Mouse (Mus musculus) heart, embryonic 11.5 days (tissue): ENCODE results near the gene Hnf1a. TPM values are rescaled to one million over a fixed set of nuclear protein-coding genes. Genes with fewer than 3 reads are reported as not detected.
"Not testable (repeated sequence)": the region's sequence is repeated elsewhere in the genome, so short reads cannot be mapped to it uniquely, and the experiment has no call there.

Experiments used
- ATAC-seq: fragments of 200-750 bp; cut with Nextera tagmentation; replicated peaks from 2 replicates; pipeline ENCODE4 v1.8.0; 2017; ENCODE audit warnings: moderate library complexity; ENCODE audit not compliant: insufficient number of reproducible peaks, low FRiP score, low TSS enrichment
- H3K27ac ChIP-seq: fragments of 300-500 bp; sonication (generic); 2 replicates; pipeline ENCODE4 v1.5.1; 2014; ENCODE audit warnings: mild to moderate bottlenecking, low read depth, low read length
- H3K27me3 ChIP-seq: fragments of 300-500 bp; sonication (generic); 2 replicates; pipeline ENCODE4 v1.6.1; 2014; ENCODE audit warnings: mild to moderate bottlenecking, low read length, mixed read lengths; ENCODE audit not compliant: control insufficient read depth, insufficient read depth
- H3K36me3 ChIP-seq: fragments of 300-500 bp; sonication (generic); 2 replicates; pipeline ENCODE4 v1.6.1; 2014; ENCODE audit warnings: mild to moderate bottlenecking, low read length, moderate library complexity, mixed read lengths; ENCODE audit not compliant: control insufficient read depth, insufficient read depth
- H3K4me1 ChIP-seq: fragments of 300-500 bp; sonication (generic); 2 replicates; pipeline ENCODE4 v1.6.1; 2014; ENCODE audit warnings: low read length; ENCODE audit not compliant: control insufficient read depth, insufficient read depth
- H3K4me2 ChIP-seq: fragments of 300-500 bp; sonication (generic); 2 replicates; pipeline ENCODE4 v1.6.1; 2014; ENCODE audit warnings: mild to moderate bottlenecking, moderate library complexity
- H3K4me3 ChIP-seq: fragments of 300-500 bp; sonication (generic); 2 replicates; pipeline ENCODE4 v1.5.1; 2014; ENCODE audit warnings: low read depth, low read length
- H3K9ac ChIP-seq: fragments of 300-500 bp; sonication (generic); 2 replicates; pipeline ENCODE4 v1.6.1; 2014; ENCODE audit warnings: mild to moderate bottlenecking, low read depth, low read length, moderate library complexity
- H3K9me3 ChIP-seq: fragments of 300-500 bp; sonication (generic); replicated peaks from 2 replicates; pipeline ENCODE4 v1.6.1; 2016; ENCODE audit warnings: low read length; ENCODE audit not compliant: control insufficient read depth
- whole genome bisulfite sequencing: fragments of 180-500 bp; shearing (Covaris S2); extraction: QIAGEN DNeasy Blood & Tissue Kit; methylation state at CpG from one replicate; pipeline ENCODE4 v1.1.7; 2014; ENCODE audit not compliant: insufficient replicate concordance; 5-methylcytosine and 5-hydroxymethylcytosine counted together
- polyA plus RNA-seq: library from polyadenylated mRNA; unstranded; fragments of >200 nt; fragmentation: Nextera tagmentation; extraction: Ambion mirVana; gene quantifications from 2 replicates; pipeline ENCODE4 v1.2.1, GENCODE M21; 2014

The Hnf1a gene
- polyA plus RNA-seq, 1 experiment from 2014 or later: not detected

- H3K4me2 ChIP-seq: no peak overlapping the region
- H3K4me1 ChIP-seq: no peaks in the 10 kb centered on the region; the same call in 1 of the 2 replicates
- H3K36me3 ChIP-seq: peaks cover 11% of the 10 kb centered on the region
- 69% methylated on average over 5 of the region's 5 CpGs for WGBS
- H3K9me3 ChIP-seq: no peaks in the 10 kb centered on the region
- H3K27me3 ChIP-seq: no peaks in the 10 kb centered on the region
- no peak for ATAC-seq
- H3K27ac ChIP-seq: no peak overlapping the region
- no peak overlapping the region for H3K9ac ChIP-seq
- H3K4me3 ChIP-seq: no peak overlapping the region
Observed at GRCm38 (mm10) chr5:114949316-114949715, 21.6 kb downstream of the Hnf1a start.

- Histone ChIP-seq H3K27ac (no peak overlapping the region), H3K4me1 (no peaks in the 10 kb centered on the region; the same call in 1 of the 2 replicates), H3K27me3 (no peaks in the 10 kb centered on the region), H3K36me3 (peaks cover 11% of the 10 kb centered on the region), H3K4me2 (no peak overlapping the region), H3K9me3 (no peaks in the 10 kb centered on the region), H3K4me3 (no peak overlapping the region), H3K9ac (no peak overlapping the region)
- 54% methylated on average over 6 of the region's 6 CpGs for WGBS
- no peak for ATAC-seq
Observed at GRCm38 (mm10) chr5:114948891-114949290, 22.0 kb downstream of the Hnf1a start.

GRCm38 (mm10) chr5:114945072-114945471, 25.8 kb downstream of the Hnf1a start:
- no peaks in the 10 kb centered on the region for H3K9me3 ChIP-seq
- H3K27me3 ChIP-seq: no peaks in the 10 kb centered on the region
- H3K9ac ChIP-seq: no peak overlapping the region
- peaks cover 5% of the 10 kb centered on the region; the same call in 1 of the 2 replicates for H3K4me1 ChIP-seq
- H3K4me3 ChIP-seq: no peak overlapping the region
- WGBS: 96% methylated on average over 10 of the region's 10 CpGs
- H3K36me3 ChIP-seq: peaks cover 11% of the 10 kb centered on the region
- ATAC-seq: no peak
- H3K4me2 ChIP-seq: no peak overlapping the region
- H3K27ac ChIP-seq: no peak overlapping the region

GRCm38 (mm10) chr5:114942766-114943130, 28.1 kb downstream of the Hnf1a start:
- H3K4me1 ChIP-seq: peaks cover 5% of the 10 kb centered on the region; the same call in 1 of the 2 replicates
- peak overlapping the region; percentile 96 for H3K4me3 ChIP-seq
- peaks cover 8% of the 10 kb centered on the region for H3K36me3 ChIP-seq
- H3K9me3 ChIP-seq: no peaks in the 10 kb centered on the region
- no peak overlapping the region for H3K27ac ChIP-seq
- H3K27me3 ChIP-seq: no peaks in the 10 kb centered on the region
- H3K4me2 ChIP-seq: peak overlapping the region; percentile 89
- H3K9ac ChIP-seq: peak overlapping the region; percentile 97
- ATAC-seq: no peak
- WGBS: 47% methylated on average over 4 of the region's 4 CpGs

DNA sequence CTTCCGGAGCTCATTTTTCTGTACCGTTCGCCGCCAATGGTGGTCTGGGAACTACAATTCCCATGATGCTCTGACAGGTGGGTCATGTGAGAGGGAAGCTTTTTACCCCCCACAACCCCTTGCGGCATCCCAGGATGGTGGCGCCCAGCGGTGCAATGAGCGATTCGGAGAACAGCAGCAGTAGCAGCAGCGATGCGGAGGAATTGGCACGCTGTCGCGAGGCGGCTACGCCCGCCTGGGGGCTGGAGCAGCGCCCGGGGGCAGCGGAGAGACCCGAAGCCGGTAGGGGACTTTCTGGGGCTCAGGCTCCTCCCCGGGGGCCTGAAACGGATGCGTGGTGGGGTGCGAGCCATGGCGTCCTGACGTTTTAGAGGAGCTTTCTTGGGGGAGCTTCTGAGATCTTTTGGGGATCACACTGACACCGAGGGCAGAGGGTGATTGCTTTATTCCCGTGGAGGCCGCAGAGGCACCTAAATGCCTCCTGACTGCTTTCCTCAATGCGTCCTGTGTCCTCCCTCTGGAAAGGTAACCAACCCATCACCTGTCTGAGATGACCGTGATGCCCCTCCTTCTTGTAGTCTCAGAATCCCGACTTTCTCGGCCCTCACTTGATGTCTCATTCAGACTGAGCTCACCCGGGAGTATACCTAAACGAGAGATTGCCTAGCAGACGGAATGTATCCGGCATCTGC, 28.7 kb downstream of the Hnf1a start, which contains the start of gene 2210016L21Rik:
2210016L21Rik (plus strand) TSS at position 85 of the 692 bp plus-strand sequence.
- ATAC-seq: peak; percentile 91
- Histone ChIP-seq H3K27ac (peak within 1 kb of the TSS; percentile 88), H3K36me3 (peaks cover 5% of the 10 kb centered on the region), H3K9me3 (no peaks in the 10 kb centered on the region), H3K4me1 (peaks cover 5% of the 10 kb centered on the region; the same call in 1 of the 2 replicates), H3K9ac (peak within 1 kb of the TSS; percentile 97), H3K4me3 (peak within 1 kb of the TSS; percentile 96), H3K27me3 (no peaks in the 10 kb centered on the region), H3K4me2 (peak within 1 kb of the TSS; percentile 89)
- 2% methylated on average over 39 of the region's 39 CpGs for WGBS

DNA sequence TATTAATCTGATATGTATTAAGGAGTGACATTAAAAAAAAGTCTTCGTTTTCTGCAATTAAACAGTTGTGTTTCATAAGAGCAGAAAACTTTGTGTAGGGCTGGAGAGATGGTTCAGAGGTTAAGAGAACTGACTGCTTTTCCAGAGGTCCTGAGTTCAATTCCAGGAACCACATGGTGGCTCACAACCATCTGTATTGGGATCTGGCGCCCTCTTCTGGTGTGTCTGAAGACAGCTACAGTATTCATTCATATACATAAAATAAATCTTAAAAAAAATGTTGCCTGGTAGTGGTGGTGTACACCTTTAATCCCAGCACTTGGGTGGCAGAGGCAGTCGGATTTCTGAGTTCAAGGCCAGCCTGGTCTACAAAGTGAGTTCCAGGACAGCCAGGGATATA, 29.8 kb downstream of the Hnf1a start:
- not testable (repeated sequence) for H3K4me3 ChIP-seq, H3K36me3 ChIP-seq, H3K9ac ChIP-seq, H3K27me3 ChIP-seq, ATAC-seq, H3K4me2 ChIP-seq, H3K4me1 ChIP-seq, H3K9me3 ChIP-seq, H3K27ac ChIP-seq
- WGBS: 55% methylated on average over 3 of the region's 3 CpGs

DNA sequence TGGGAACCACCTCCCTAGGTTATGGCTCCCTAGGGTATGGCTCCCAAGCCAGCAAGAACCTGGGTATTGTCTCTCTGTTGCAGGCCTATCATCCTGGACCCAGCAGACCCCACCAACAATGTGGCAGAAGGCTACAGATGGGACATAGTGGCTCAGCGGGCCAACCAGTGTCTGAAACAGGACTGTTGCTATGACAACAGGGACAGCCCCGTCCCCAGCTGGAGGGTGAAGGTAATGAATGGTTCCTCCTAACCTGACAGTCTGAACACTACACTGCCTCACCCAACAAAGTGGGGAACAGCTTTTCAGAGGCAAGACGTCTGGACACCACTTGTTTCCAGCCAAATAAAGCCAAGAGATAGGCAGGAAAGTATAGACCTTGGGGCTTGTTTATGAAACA, 35.1 kb downstream of the Hnf1a start:
- Histone ChIP-seq H3K9me3 (no peaks in the 10 kb centered on the region), H3K9ac (no peak overlapping the region), H3K27ac (no peak overlapping the region), H3K27me3 (no peaks in the 10 kb centered on the region), H3K4me1 (no peaks in the 10 kb centered on the region), H3K36me3 (no peaks in the 10 kb centered on the region), H3K4me3 (no peak overlapping the region), H3K4me2 (no peak overlapping the region)
- 46% methylated on average over 3 of the region's 3 CpGs for WGBS
- no peak for ATAC-seq

GRCm38 (mm10) chr5:114933206-114933605, 37.7 kb downstream of the Hnf1a start:
- no peaks in the 10 kb centered on the region for H3K36me3 ChIP-seq
- H3K4me1 ChIP-seq: no peaks in the 10 kb centered on the region
- 76% methylated on average over 8 of the region's 8 CpGs for WGBS
- no peak overlapping the region for H3K27ac ChIP-seq
- no peak overlapping the region for H3K4me3 ChIP-seq
- H3K9me3 ChIP-seq: no peaks in the 10 kb centered on the region
- H3K27me3 ChIP-seq: no peaks in the 10 kb centered on the region
- no peak overlapping the region for H3K9ac ChIP-seq
- no peak for ATAC-seq
- H3K4me2 ChIP-seq: no peak overlapping the region

GRCm38 (mm10) chr5:114931626-114932025, 39.3 kb downstream of the Hnf1a start:
- Histone ChIP-seq H3K9me3 (no peaks in the 10 kb centered on the region), H3K4me2 (no peak overlapping the region), H3K36me3 (no peaks in the 10 kb centered on the region), H3K4me1 (no peaks in the 10 kb centered on the region), H3K4me3 (no peak overlapping the region), H3K27ac (no peak overlapping the region), H3K9ac (no peak overlapping the region), H3K27me3 (no peaks in the 10 kb centered on the region)
- ATAC-seq: no peak
- 51% methylated on average over 5 of the region's 5 CpGs for WGBS
